Mouse (Mus musculus) forebrain, embryonic 13.5 days (tissue): ENCODE data around the gene Osbpl6. TPM values are rescaled to one million over a fixed set of nuclear protein-coding genes. Genes with fewer than 3 reads are reported as not detected.

Source experiments
- ATAC-seq: fragments of 200-750 bp; cut with Nextera tagmentation; 2 replicates; pipeline ENCODE4 v1.8.0; 2017
- H3K27ac ChIP-seq: fragments of 300-500 bp; sonication (generic); 2 replicates; pipeline ENCODE4 v1.5.1; 2015; ENCODE audit warnings: inconsistent platforms, mild to moderate bottlenecking, moderate library complexity
- H3K27me3 ChIP-seq: fragments of 300-500 bp; sonication (generic); 2 replicates; pipeline ENCODE4 v1.6.1; 2015; ENCODE audit warnings: mild to moderate bottlenecking, inconsistent platforms
- H3K36me3 ChIP-seq: fragments of 300-500 bp; sonication (generic); 2 replicates; pipeline ENCODE4 v1.6.1; 2015; ENCODE audit warnings: mild to moderate bottlenecking, inconsistent platforms; ENCODE audit not compliant: poor library complexity, severe bottlenecking
- H3K4me1 ChIP-seq: fragments of 300-500 bp; sonication (generic); 2 replicates; pipeline ENCODE4 v1.6.1; 2015; ENCODE audit warnings: inconsistent platforms
- H3K4me2 ChIP-seq: fragments of 300-500 bp; sonication (generic); 2 replicates; pipeline ENCODE4 v1.6.1; 2015; ENCODE audit warnings: inconsistent platforms, mild to moderate bottlenecking, moderate library complexity
- H3K4me3 ChIP-seq: fragments of 300-500 bp; sonication (generic); 2 replicates; pipeline ENCODE4 v1.5.1; 2015; ENCODE audit warnings: mild to moderate bottlenecking, inconsistent platforms
- H3K9ac ChIP-seq: fragments of 300-500 bp; sonication (generic); 2 replicates; pipeline ENCODE4 v1.6.1; 2015; ENCODE audit warnings: mild to moderate bottlenecking, inconsistent platforms
- H3K9me3 ChIP-seq: fragments of 300-500 bp; sonication (generic); replicated peaks from 2 replicates; pipeline ENCODE4 v1.6.1; 2016; ENCODE audit warnings: inconsistent platforms
- WGBS: fragments of 180-500 bp; shearing (Covaris S2); methylation state at CpG from one replicate; pipeline ENCODE4 v1.1.7; 2015; 5-methylcytosine and 5-hydroxymethylcytosine counted together
- polyA plus RNA-seq: library from polyadenylated mRNA; unstranded; fragments of >200 nt; fragmentation: Nextera tagmentation; extraction: Ambion mirVana; gene quantifications from 2 replicates; pipeline ENCODE4 v1.2.1, GENCODE M21; 2015

Osbpl6 gene
- polyA plus RNA-seq, 1 experiment from 2014 or later, result 15.6 TPM

DNA sequence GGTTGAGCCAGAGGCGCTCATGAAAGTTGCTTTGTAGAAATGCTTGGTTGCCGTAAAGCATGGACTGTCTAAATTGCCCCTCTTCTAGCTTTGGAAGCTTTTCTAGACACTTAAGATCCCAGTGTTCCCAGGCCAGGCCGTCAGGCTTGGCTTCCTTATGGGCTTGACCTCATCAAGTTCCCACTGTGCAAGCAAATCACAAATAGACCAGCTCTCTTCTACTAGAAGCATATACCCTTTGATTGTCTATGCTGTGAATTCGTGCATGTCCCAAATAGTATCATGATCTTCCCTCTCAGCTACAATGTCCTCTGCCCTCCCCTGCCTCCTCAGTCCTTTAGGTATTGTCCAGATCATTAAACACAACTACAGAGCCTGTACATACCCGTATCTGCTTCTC lies 23.5 kb downstream of the Osbpl6 start:
- Histone ChIP-seq H3K27me3 (no peaks in the 10 kb centered on the region), H3K4me1 (peaks cover 5% of the 10 kb centered on the region; the same call in 1 of the 2 replicates), H3K9ac (no peak overlapping the region), H3K36me3 (no peaks in the 10 kb centered on the region), H3K27ac (no peak overlapping the region), H3K4me3 (no peak overlapping the region), H3K9me3 (no peaks in the 10 kb centered on the region), H3K4me2 (no peak overlapping the region)
- 80% methylated on average over 5 of the region's 5 CpGs for WGBS
- no peak for ATAC-seq

DNA sequence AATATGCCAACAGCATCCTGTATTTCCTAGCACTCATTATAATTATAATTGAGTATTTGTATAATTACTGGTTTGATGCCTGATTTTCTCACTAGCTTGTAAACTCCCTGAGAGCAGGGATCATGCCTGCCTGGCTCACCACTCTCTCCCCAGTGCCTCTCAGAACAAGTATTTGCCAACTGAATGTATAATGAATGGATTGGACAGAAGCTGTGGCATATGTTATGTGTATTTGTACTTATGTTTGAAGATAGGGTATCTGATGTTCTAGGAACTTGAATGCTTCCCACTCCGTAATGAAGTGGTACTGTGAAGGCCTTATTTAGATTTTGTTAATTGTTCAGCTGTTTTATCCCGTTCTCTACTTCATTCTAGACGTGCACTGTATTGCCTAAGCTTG lies 24.2 kb downstream of the Osbpl6 start:
- Histone ChIP-seq H3K27ac (no peak overlapping the region), H3K9me3 (no peaks in the 10 kb centered on the region), H3K4me1 (peaks cover 5% of the 10 kb centered on the region; the same call in 1 of the 2 replicates), H3K36me3 (no peaks in the 10 kb centered on the region), H3K4me3 (no peak overlapping the region), H3K9ac (no peak overlapping the region), H3K27me3 (no peaks in the 10 kb centered on the region), H3K4me2 (no peak overlapping the region)
- 82% methylated on average over 3 of the region's 3 CpGs for WGBS
- peak; percentile 93; the same call in 1 of the 2 replicates for ATAC-seq

DNA sequence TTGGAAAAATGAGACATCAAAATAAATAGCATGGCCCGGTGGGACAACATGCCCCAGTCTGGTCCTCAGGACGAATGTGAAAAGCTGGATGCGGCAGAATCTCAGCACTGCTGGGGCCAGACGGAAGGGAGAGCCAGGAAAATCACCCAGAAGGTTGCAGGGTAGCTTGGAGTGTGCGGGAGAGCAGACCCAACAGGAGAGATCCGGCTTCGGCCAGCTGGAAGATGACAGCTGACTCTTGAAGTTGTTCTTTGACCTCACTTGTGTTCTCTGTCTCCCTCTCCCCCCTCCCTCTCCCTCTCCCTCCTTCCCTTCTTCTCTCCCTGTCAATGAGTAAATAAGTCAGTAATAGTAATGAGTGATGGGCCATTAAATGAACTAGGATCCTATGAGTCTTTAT lies 27.9 kb downstream of the Osbpl6 start:
- 88% methylated on average over 7 of the region's 7 CpGs for WGBS

DNA sequence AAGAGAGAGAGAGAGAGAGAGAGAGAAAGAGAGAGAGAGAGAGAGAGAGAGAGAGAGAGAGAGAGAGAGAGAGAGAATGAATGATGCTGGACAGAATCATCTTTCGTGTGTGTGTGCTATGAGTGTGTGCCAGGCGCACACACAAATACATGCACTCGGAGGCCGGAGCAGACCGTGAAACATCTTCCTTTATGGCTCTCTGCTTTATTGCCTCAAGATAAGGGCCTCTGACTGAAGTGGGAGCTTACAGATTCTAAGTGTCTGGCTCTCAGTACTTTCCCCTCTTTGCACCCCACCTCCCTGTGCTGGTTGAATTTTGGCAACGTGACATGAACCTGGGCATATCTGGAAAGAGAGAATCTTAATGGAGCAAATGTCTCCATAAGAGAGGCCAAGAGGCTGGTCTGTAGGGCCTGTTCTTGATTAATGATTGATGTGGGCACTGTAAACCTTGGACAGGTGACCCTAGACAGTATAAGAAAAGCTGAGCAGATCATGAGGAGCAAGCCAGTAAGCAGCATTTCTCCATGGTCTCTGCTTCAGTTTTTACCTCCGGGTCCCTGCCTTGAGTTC lies 29.4 kb downstream of the Osbpl6 start:
- H3K4me2 ChIP-seq, result no peak overlapping the region
- peaks cover 8% of the 10 kb centered on the region; the same call in 1 of the 2 replicates for H3K4me1 ChIP-seq
- no peaks in the 10 kb centered on the region for H3K27me3 ChIP-seq
- WGBS, result 89% methylated on average over 7 of the region's 7 CpGs
- no peak overlapping the region for H3K9ac ChIP-seq
- H3K9me3 ChIP-seq, result no peaks in the 10 kb centered on the region
- H3K27ac ChIP-seq, result no peak overlapping the region
- H3K4me3 ChIP-seq, result no peak overlapping the region
- no peak for ATAC-seq
- no peaks in the 10 kb centered on the region for H3K36me3 ChIP-seq

More for the DNA sequence above, 27.9 kb downstream of the Osbpl6 start:
- Histone ChIP-seq H3K36me3 (no peaks in the 10 kb centered on the region), H3K9ac (no peak overlapping the region), H3K4me1 (peaks cover 8% of the 10 kb centered on the region; the same call in 1 of the 2 replicates), H3K27me3 (no peaks in the 10 kb centered on the region), H3K4me3 (no peak overlapping the region), H3K9me3 (no peaks in the 10 kb centered on the region), H3K4me2 (no peak overlapping the region), H3K27ac (no peak overlapping the region)
- no peak for ATAC-seq

DNA sequence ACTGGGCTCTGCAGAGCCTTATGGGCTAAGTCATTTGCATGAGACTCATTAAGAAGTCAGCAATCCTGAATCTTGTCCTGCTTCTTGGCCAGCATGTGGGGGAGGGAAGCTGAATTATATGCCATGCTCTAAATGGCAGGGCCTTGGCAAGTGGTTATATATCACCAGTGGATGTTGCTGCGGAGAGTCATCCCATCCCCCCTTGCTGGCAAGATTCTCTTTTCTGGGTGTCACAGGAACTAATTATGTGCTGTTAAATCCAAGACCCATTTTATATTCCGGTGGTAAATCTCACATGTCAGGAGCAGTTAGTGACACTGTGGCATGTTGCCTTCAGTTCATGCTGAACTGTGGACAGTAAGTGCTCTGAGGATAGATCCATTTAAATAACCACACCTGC lies 31.1 kb downstream of the Osbpl6 start:
- H3K4me3 ChIP-seq, result no peak overlapping the region
- H3K27ac ChIP-seq, result no peak overlapping the region
- H3K27me3 ChIP-seq, result no peaks in the 10 kb centered on the region
- H3K9me3 ChIP-seq, result no peaks in the 10 kb centered on the region
- H3K9ac ChIP-seq, result no peak overlapping the region
- 71% methylated on average over 2 of the region's 2 CpGs for WGBS
- H3K4me2 ChIP-seq, result no peak overlapping the region
- peak; percentile 24; the same call in 1 of the 2 replicates for ATAC-seq
- no peaks in the 10 kb centered on the region for H3K36me3 ChIP-seq
- peaks cover 14% of the 10 kb centered on the region for H3K4me1 ChIP-seq

DNA sequence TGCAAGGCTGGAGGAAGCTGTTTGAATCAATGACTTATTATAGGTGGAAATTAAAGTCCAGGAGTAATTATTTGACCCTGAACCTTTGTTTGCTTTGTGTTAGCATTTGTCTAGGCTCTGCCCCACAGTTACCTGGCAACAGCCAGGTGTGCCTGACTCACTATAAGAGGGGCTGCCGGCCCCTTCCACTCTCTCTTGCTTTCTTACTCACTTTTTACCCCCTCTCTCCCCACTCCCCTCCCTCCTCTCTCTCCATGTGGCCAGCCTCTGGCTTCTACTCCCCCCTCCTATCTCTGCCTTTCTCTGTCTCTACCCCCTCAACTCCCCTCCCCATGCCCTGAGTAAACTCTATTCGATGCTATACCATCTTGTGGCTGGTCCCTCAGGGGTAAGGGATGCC lies 33.2 kb downstream of the Osbpl6 start:
- H3K4me2 ChIP-seq, result no peak overlapping the region
- no peaks in the 10 kb centered on the region for H3K36me3 ChIP-seq
- H3K4me1 ChIP-seq, result peaks cover 14% of the 10 kb centered on the region
- H3K9me3 ChIP-seq, result no peaks in the 10 kb centered on the region
- no peak for ATAC-seq
- WGBS, result 32% methylated on average over 2 of the region's 2 CpGs
- H3K27me3 ChIP-seq, result no peaks in the 10 kb centered on the region
- H3K4me3 ChIP-seq, result no peak overlapping the region
- no peak overlapping the region for H3K9ac ChIP-seq
- H3K27ac ChIP-seq, result no peak overlapping the region

DNA sequence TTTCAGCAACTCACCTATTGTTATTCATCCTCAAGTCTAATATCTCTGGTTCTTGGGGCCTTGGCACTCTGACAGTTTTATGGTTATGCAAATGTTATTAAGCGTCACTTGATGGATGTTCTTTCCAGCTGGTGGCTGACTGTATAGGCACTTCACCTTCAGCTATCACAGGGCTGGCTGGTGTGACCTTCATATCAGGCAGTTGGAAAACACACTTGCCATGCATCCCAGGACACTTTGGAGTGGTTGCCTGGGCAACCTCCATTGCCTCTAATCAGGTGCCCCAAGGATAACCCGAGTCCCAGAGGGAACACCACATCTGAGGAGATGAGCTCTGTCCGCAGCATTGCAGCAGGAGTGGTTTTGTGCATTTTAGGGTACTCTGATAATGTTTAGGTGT lies 35.8 kb downstream of the Osbpl6 start:
- Histone ChIP-seq H3K36me3 (no peaks in the 10 kb centered on the region), H3K4me2 (no peak overlapping the region), H3K4me1 (peaks cover 12% of the 10 kb centered on the region), H3K4me3 (no peak overlapping the region), H3K27ac (no peak overlapping the region), H3K27me3 (no peaks in the 10 kb centered on the region), H3K9ac (no peak overlapping the region), H3K9me3 (no peaks in the 10 kb centered on the region)
- 51% methylated on average over 3 of the region's 3 CpGs for WGBS
- ATAC-seq, result peak; percentile 59; the same call in 1 of the 2 replicates

DNA sequence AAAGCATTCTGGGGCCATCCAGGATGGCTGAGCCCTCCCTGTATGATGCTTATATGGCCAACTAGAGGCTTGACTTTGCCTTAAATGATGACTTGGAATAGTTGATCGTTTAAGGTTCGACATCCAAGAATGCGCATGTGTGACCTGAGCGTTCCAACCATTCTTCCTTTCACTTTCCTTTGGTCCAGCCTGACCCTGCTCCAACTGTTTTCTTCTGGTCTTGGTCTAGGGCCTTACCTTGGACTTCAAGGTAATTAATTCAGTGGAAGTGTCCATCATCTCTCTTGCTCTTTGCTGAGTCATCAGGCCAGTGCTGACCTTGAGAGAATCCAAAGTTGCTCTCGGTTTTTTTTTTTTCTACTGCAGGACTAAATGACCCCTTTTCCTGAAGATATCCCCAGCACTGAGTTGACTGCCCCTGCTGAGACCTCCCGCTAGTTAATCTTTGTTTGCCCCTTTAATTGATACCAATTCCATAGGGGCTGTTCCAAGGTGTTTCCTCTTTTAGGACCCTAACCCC lies 43.6 kb downstream of the Osbpl6 start:
- no peak overlapping the region for H3K4me3 ChIP-seq
- no peaks in the 10 kb centered on the region for H3K27me3 ChIP-seq
- no peaks in the 10 kb centered on the region for H3K36me3 ChIP-seq
- H3K4me2 ChIP-seq, result no peak overlapping the region
- no peaks in the 10 kb centered on the region for H3K9me3 ChIP-seq
- no peak for ATAC-seq
- H3K9ac ChIP-seq, result no peak overlapping the region
- 84% methylated on average over 6 of the region's 6 CpGs for WGBS
- H3K27ac ChIP-seq, result no peak overlapping the region
- H3K4me1 ChIP-seq, result no peaks in the 10 kb centered on the region

DNA sequence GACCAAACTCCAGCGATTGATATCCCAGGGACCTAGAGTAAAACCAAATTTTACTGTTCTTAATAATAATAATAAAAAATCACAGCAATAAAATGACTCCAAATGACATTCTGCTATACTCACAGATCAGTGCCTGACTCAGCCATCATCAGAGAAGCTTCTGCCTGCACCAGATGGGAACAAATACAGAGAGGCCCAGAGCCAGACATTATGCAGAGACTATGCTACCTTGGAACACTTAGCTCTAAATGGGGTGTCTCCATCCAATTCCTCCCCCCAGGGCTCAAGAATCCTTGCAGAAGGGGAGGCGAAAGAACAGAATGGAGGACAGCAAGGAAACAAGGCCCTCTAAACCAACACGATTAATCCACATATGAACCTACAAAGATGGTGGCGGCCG lies 60.4 kb downstream of the Osbpl6 start:
- no peaks in the 10 kb centered on the region for H3K9me3 ChIP-seq
- no peak for ATAC-seq
- H3K27ac ChIP-seq, result no peak overlapping the region
- 99% methylated on average over 5 of the region's 5 CpGs for WGBS
- H3K9ac ChIP-seq, result no peak overlapping the region
- H3K27me3 ChIP-seq, result no peaks in the 10 kb centered on the region
- no peaks in the 10 kb centered on the region for H3K36me3 ChIP-seq
- H3K4me1 ChIP-seq, result no peaks in the 10 kb centered on the region
- no peak overlapping the region for H3K4me3 ChIP-seq
- H3K4me2 ChIP-seq, result no peak overlapping the region

DNA sequence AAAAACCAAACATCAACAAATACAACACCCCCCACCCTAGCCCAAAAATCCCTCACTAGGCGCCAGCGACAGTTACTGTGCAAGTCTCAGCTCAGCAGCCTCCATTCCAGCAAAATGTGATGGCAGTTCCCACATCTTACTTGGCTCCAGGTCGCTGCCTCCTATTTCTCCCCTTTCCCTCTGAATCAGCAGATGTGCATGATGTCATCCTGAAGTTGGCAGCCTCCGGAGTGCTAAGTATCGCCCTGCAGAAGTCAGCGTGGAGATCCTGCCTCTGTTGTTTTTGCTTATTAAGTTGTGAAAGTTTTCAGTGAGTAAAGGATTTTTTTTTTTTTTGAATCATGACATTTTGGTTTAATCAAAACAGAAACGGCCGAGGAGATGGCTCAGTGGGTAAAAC lies 61.9 kb downstream of the Osbpl6 start:
- no peaks in the 10 kb centered on the region for H3K36me3 ChIP-seq
- 70% methylated on average over 8 of the region's 8 CpGs for WGBS
- no peak overlapping the region for H3K9ac ChIP-seq

DNA sequence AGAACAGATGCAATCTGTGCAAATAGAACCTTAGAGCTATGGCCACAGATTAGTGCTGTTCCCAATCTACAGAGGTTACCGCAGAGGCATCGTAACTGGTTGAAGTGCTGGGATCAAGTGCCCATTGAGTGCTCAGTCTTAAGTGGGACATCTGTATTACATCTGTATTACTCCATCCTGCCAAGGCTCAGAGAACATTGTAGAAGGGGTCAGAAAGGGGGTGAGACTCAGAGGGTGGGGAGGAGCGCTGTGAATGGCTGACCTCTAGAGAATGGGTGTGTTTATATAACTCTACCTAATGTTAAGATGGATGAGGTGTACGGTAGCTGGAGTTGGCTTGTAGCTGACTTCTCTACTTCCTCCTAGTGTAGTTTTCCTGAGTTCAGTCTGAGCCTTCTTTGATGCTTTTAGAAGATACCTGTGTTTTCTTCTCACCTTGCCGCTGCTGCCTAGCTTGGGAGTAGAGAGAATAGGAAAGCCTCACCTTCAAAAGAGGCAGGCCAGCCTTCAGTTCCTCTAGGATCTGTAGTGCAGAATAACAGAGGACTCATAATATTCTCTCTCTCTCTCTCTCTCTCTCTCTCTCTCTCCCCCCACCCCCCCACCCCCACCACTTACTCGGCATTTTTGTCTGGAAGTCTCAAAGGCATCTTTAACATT lies 62.9 kb downstream of the Osbpl6 start:
- Histone ChIP-seq H3K27ac (no peak overlapping the region), H3K27me3 (no peaks in the 10 kb centered on the region), H3K4me1 (no peaks in the 10 kb centered on the region), H3K9me3 (no peaks in the 10 kb centered on the region), H3K36me3 (no peaks in the 10 kb centered on the region; the same call in 1 of the 2 replicates), H3K9ac (no peak overlapping the region), H3K4me2 (no peak overlapping the region), H3K4me3 (no peak overlapping the region)
- ATAC-seq, result no peak
- WGBS, result 87% methylated on average over 6 of the region's 6 CpGs

More for the DNA sequence above, 61.9 kb downstream of the Osbpl6 start:
- Histone ChIP-seq H3K4me2 (no peak overlapping the region), H3K27ac (no peak overlapping the region), H3K27me3 (no peaks in the 10 kb centered on the region), H3K9me3 (no peaks in the 10 kb centered on the region), H3K4me3 (no peak overlapping the region), H3K4me1 (no peaks in the 10 kb centered on the region)
- no peak for ATAC-seq

DNA sequence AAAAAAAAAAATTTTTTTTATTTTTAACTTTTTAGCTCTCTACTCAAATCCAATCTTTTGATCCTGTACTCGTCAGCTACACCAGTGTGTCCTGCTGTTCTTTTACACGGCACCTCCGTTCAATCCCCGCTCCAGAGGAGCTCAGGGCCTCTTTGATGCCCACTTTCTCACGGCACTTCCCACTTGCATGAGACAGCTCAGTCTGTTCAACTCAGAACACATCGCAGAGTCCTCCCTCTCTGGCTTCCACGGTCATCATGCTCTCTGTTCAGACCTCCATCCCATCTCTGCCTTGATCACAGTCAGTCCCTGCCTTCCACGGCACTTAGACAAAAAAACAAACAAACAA lies 63.4 kb downstream of the Osbpl6 start:
- Histone ChIP-seq H3K36me3 (no peaks in the 10 kb centered on the region; the same call in 1 of the 2 replicates), H3K4me2 (no peak overlapping the region), H3K9me3 (no peaks in the 10 kb centered on the region), H3K4me1 (no peaks in the 10 kb centered on the region), H3K9ac (no peak overlapping the region), H3K27me3 (no peaks in the 10 kb centered on the region), H3K27ac (no peak overlapping the region), H3K4me3 (no peak overlapping the region)
- 64% methylated on average over 8 of the region's 8 CpGs for WGBS
- 0 out of 2 replicates have a peak, but pooled peaks have one; percentile 21 for ATAC-seq
